Mouse (Mus musculus): Measurements from ENCODE around the gene Wrap53.
"Not testable (repeated sequence)": the region's sequence is repeated elsewhere in the genome, so short reads cannot be mapped to it uniquely, and the experiment has no call there.

The Wrap53 gene

GRCm38 (mm10) chr11:69580091-69580514 is at the start of gene Wrap53, which contains the start of gene Trp53:
Wrap53 (minus strand) TSS chr11:69580255.
Trp53 (plus strand) TSS chr11:69580359.
- DNase-seq (ENCODE audit: extremely low read depth, low read depth): peak; percentile 95

GRCm38 (mm10) chr11:69629802-69630201 is 49.7 kb upstream of the Wrap53 start:
- DNase-seq (ENCODE audit: extremely low read depth, low read depth): no peak

GRCm38 (mm10) chr11:69628286-69628685 is 48.2 kb upstream of the Wrap53 start:
- DNase-seq (ENCODE audit: extremely low read depth, low read depth): no peak

GRCm38 (mm10) chr11:69624339-69624738 is 44.3 kb upstream of the Wrap53 start:
- not testable (repeated sequence) for DNase-seq (ENCODE audit: extremely low read depth, low read depth)

GRCm38 (mm10) chr11:69623006-69623405 is 43.0 kb upstream of the Wrap53 start:
- DNase-seq (ENCODE audit: extremely low read depth, low read depth): no peak

- no peak for DNase-seq (ENCODE audit: extremely low read depth, low read depth)
Observed at GRCm38 (mm10) chr11:69622406-69622805, 42.4 kb upstream of the Wrap53 start.

- no peak for DNase-seq (ENCODE audit: extremely low read depth, low read depth)
Observed at GRCm38 (mm10) chr11:69621571-69622268, 41.7 kb upstream of the Wrap53 start, which contains the start of gene Sat2. Sat2 (plus strand) TSS chr11:69622024.

- no peak for DNase-seq (ENCODE audit: extremely low read depth, low read depth)
Observed at GRCm38 (mm10) chr11:69620394-69621081, 40.5 kb upstream of the Wrap53 start.

GRCm38 (mm10) chr11:69617805-69618204 is 37.8 kb upstream of the Wrap53 start, which contains the start of gene Shbg:
Shbg (minus strand) TSS chr11:69617905.
- no peak for DNase-seq (ENCODE audit: extremely low read depth, low read depth)

GRCm38 (mm10) chr11:69616781-69617180 is 36.7 kb upstream of the Wrap53 start:
- no peak for DNase-seq (ENCODE audit: extremely low read depth, low read depth)

GRCm38 (mm10) chr11:69614257-69614588 is 34.2 kb upstream of the Wrap53 start:
- not testable (repeated sequence) for DNase-seq (ENCODE audit: extremely low read depth, low read depth)

- DNase-seq (ENCODE audit: extremely low read depth, low read depth): no peak
Observed at GRCm38 (mm10) chr11:69613553-69614256, 33.6 kb upstream of the Wrap53 start.

- no peak for DNase-seq (ENCODE audit: extremely low read depth, low read depth)
Observed at GRCm38 (mm10) chr11:69610899-69611298, 30.8 kb upstream of the Wrap53 start.

- no peak for DNase-seq (ENCODE audit: extremely low read depth, low read depth)
Observed at GRCm38 (mm10) chr11:69609416-69609815, 29.4 kb upstream of the Wrap53 start.

- no peak for DNase-seq (ENCODE audit: extremely low read depth, low read depth)
Observed at GRCm38 (mm10) chr11:69608525-69608924, 28.5 kb upstream of the Wrap53 start.

GRCm38 (mm10) chr11:69606832-69607231 is 26.8 kb upstream of the Wrap53 start:
- no peak for DNase-seq (ENCODE audit: extremely low read depth, low read depth)

GRCm38 (mm10) chr11:69606491-69606795 is 26.4 kb upstream of the Wrap53 start:
- no peak for DNase-seq (ENCODE audit: extremely low read depth, low read depth)

GRCm38 (mm10) chr11:69605726-69606490 is 25.9 kb upstream of the Wrap53 start, which contains the start of gene Atp1b2:
Atp1b2 (minus strand) TSS chr11:69605942.
- DNase-seq (ENCODE audit: extremely low read depth, low read depth): peak; percentile 85

- no peak for DNase-seq (ENCODE audit: extremely low read depth, low read depth)
Observed at GRCm38 (mm10) chr11:69604795-69605664, 25.0 kb upstream of the Wrap53 start.

- no peak for DNase-seq (ENCODE audit: extremely low read depth, low read depth)
Observed at GRCm38 (mm10) chr11:69604347-69604746, 24.3 kb upstream of the Wrap53 start.
